Mouse (Mus musculus): ENCODE measurements around the gene Iqce.

DNA sequence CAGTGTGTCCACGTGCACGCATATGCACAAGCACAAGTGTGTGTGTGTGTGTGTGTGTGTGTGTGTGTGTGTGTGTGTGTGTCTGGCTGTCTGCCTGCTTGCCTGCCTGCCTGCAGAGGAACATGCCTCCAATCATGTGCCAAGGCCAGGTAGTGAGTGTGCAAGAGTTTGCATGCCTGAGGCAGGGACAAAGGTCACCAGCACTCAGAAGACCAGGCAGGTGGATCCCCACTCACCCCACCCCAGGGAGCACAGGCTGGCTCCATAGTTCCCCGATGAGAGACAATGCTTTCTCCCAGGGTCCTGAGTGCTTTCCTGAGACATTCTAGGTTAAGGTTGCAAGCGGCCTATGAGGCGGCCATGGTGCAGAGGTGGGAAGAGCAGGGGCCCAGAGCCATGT is 77.9 kb downstream of the Iqce start:
- TF ChIP-seq CTCF (conservative IDR thresholded peaks at IDR 0.05 in 1 of 2, IDR thresholded peaks at IDR 0.05 in 1 of 2; ENCODE audit: low read depth in 2 of 2, low read length in 2 of 2) = no peak
- no peak for TF ChIP-seq ZNF384 (IDR thresholded peaks at IDR 0.05; ENCODE audit: low read depth, low read length)
- TF ChIP-seq POLR2A (IDR thresholded peaks at IDR 0.05; ENCODE audit: low read depth, low read length) = no peak
- TF ChIP-seq CHD1 (IDR thresholded peaks at IDR 0.05; ENCODE audit: low read depth, low read length) = no peak
- TF ChIP-seq USF1 (IDR thresholded peaks at IDR 0.05; ENCODE audit: low read depth, low read length) = no peak
- no peak for TF ChIP-seq UBTF (IDR thresholded peaks at IDR 0.05; ENCODE audit: low read depth, low read length)
